Mouse (Mus musculus): ENCODE results near the gene Abt1.

Abt1 gene

DNA sequence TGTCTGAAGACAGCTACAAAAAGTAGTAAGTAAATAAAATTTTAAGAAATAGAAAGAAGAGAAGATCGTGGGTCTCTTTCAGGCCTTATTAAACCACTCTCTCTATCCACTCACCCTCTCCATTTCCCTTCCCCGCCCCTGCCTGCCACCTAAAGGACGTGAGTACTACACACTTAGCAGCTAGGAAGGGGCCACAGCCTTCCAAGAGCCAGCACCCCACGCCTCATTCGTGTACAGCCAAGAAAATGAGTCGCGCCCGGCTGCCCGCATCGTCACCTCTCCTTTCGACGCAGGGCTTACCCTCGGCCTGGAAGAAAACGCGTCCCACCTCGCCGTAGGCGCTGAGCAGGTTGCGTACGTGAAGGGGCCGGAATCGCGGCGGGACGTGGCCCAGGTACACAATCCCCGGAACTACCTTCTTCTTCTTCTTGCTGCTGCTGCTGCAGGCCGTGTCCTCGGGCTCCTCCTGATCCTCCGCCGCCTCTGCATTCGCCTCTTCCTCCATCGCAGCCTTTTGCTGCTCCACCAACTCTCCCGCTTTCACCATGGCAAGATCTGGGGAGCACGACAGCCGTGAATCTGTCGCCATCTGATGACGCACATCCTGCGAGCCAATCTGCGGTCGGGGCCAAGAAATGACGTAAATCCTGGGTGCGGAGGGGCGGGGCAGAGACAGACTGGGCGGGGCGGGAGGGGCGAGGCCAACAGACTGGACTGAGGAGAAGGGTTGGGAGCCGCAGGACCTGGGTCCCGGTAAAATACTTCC is at the start of gene Abt1:
Gene Abt1, minus strand, starts transcription at position 581 of the 766 bp plus-strand sequence.
- peak; percentile 93 for DNase-seq

DNA sequence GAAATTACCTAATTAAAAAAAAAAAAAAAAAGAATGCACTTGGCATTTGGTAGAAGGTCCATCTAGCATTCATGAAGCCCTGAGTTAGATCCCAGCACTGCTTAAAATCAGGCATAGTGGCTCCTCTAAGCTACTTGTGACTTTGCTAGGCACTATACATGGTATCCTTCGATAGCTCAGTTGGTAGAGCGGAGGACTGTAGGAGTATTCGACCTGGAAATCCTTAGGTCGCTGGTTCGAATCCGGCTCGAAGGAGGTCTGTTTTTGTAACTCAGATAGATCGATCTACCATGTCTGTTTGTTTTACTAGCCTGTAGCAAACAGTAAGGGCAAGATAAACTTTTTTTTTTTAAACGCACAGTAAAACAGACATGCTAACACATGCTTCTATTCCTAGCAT is 43.2 kb upstream of the Abt1 start:
- DNase-seq: peak; percentile 71

DNA sequence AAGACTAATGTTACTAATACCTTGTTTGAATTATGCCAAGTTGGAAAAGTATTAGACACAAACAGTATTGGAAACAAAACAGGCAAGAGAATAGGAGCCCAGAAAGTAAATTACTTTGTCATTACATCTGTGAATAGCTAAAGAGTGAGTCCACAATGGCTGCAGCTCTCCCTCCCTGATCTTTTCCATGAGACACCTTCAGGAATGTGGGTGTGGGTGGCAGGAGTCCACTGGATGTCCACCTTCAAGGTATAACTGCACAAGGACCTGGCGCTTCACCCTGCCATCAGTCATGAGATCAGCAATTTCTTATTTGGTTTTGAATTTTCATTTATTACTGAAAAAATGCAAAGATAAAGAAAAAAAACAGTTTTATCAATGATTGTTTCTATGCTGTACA is 42.6 kb upstream of the Abt1 start:
- no peak for DNase-seq

DNA sequence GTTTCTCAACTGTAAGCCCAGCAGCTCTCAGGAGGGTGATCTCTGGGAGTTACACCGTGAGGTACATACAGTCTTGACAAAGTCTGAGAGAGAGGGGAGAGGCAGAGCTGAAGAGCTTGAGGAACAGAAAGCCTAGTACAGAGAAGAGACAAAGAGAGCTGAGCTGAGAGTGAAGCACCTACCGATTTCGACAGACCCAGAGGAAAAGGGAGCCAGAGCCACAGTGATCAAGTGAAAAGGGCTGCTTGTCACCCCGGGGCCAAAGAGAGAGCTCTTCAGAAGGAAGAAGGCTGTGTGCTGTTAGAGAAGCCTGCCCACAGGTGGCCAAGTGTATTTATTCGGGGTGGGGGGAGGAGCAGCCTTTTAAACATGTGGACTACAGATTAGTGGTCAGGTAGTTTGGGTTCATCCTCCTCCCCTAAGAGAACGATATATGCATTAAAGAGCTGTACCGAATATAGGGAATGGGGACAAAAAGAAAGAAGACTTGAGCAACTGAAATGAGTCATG is 42.0 kb upstream of the Abt1 start, which contains the start of gene Btn1a1:
Gene Btn1a1, minus strand, starts transcription at position 302 of the 510 bp plus-strand sequence.
- no peak for DNase-seq

DNA sequence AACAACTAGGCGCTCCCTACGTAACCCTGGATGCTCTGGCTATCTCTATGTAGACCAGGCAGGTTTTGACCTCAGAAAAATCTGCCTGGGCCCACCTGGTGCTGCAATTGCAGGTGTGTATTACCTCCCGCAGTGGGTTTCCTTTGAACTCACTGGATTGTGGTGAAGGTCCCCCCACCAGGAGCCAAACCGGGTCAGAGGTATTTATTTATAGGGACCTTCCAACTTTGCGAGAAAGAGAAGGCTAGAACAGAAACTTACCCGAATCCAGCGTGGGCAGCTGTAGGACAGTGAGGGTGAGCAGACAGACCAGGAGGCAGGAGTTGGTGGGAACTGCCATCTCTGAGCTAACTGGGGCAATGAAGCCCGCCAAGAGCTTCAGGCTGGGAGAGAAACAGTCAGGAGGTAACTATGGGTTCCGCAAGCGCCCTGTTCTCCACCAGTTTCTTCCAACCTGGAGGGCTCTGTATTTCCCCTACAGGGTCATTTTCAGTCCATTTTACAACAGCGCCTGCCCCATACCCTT is 41.2 kb upstream of the Abt1 start:
- DNase-seq: no peak

DNA sequence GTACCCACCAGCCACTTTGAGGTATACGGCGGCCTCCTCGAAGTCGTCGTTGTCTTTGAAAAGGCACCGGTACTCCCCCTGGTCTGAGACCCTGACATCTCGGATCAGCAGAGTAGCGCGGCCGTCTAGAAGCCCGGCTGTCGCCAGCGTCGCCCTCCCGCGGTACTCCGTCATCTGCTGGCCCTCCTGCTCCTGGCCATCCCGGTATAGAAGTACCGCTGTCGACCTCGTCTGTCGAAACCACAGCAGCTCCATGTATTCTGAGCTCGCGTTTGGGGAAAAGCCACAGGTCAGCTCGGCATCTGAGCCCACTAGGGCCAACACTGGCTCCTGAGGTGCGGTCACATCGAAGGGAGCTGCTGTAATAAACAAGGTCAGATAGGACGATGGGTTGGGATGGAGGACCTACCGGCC is 40.6 kb upstream of the Abt1 start:
- peak; percentile 54 for DNase-seq

DNA sequence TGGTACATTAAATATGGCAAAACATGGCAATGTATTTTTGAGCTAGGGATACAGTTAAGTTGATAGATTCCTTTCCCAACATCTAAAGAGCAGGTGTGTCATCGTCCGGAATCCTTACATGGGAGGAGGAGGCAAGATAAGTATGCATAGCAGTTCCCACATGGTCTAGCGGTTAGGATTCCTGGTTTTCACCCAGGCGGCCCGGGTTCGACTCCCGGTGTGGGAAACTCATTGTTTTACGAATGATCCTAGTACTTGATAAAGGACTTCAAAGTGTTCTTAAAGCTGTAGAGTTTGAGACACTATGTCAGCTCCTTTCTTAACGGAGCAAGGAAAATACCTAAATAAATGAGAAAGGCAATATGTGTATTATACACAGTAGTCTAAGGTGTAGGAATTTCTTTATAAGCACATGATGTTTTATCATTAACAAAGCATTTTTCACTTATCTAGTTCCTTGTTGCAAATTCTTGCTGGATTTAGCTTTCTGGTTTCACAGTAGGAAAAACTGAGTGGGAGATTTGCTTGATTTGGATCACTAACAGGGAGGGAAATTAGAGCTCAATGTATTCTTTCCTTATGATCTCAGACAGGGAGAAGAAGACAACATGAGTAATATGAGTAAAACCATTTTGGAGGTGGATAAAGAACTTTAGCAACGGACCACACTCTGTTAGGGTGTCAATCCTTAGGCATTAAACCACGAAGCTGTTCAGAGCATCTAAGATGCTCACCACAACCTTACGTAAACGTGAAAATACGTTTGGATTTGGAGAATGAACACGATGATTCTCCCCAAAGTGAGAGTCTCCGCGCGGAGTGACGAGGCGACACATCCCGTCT is 39.9 kb upstream of the Abt1 start:
- DNase-seq: peak; percentile 91

DNA sequence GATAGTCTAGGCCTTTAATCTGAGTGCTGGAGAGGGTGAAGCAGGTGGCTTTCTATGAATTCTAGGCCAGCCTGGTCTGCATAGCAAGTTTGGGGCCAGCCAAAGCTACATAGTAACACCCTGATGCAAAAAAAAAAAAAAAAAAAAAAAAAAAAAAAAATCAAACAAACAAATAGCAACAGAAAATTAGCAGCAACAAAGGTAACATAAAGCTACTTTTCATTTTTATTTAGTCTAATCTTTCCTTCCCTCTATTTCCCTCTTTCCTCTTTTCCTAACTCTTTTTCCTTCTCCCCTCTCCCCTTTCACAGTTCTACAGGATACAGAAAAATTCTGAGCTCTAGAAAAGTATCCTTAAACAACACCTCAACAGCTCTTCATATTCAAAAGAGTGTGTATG is 39.0 kb upstream of the Abt1 start:
- DNase-seq: no peak

DNA sequence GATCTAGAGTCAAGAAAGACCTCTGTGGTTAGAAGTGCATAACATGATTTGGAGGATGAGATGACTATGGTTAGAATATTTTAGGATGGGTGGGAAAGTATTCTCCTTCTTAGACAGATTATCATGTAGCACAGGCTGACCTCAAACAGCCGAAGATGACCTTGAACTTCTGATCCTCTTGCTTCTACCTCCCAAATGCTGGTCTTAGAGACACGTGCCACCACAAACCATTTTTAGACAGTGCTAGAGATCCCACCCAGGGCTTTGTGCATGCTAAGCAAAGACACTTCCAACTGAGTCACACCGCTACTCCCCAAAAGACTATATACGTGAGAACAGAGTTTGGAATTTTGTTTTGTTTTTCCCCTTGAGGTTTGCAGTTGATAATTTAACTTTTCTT is 38.4 kb upstream of the Abt1 start:
- DNase-seq: no peak

DNA sequence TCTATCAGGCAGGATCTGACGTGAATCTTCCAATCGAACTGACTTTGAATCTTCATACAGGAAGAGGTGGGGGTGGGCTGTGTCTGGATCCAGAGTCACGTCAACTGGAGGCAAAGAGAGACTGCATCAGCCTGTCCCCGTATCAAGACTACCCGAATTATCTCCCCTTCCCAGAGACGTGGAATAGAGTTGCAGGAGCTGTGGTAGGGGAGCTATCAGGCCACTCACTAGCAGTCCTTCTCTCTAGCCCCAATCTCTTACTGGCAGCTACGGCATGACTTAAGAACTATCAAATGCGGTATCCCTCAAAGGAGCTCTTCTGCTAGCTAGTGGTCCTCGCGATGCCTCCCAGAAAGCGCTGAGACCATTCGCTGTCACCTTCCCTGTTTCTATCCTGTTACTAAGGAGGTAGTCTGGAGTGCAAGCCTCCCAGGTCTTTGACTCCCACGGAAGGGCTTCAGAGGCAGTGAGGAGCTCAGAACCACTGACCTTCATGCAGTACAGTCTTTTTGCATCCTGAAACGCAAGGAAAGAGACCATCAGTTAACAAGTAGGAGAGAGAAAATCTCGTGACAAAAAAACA is 35.7 kb upstream of the Abt1 start:
- no peak for DNase-seq

DNA sequence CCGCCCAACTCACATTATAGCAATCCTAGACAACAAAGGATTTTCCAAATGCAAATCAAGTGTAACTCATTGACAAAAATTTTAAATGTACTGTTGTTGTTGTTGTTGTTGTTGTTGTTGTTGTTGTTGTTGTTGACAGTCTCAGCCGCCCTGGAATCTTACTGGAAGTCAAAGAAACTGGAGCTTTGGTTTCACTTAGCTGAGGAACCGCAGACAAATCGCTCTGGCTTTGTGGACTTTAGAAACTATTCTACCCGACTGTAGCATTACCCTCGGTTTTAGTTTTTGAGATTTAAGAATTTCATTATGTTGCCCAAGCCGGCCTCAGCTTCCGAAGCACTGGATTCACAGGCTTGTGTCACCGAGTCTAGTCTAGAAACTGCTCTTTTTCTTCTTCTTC is 30.3 kb upstream of the Abt1 start:
- DNase-seq: no peak

DNA sequence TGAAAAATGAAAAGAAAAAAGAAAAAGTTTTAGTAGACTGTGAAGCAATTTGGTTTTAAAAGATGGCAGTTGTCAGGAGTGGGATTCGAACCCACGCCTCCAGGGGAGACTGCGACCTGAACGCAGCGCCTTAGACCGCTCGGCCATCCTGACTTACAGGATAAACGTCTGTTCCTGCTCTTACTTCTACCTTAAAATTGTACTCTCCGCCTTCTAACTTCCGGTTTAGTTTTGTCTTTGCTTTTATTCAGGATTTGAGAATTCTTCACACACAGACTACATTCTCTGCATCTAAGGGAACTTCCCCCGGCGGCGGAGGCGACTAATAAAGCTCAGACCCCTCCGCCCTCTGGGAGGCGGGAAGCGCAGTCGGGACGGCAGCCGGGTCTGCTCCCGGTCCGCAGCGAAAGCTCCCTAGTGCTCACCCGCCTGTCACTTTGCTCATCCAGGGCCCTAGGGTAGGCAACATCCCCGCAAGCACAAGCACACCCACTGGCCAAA is 29.7 kb upstream of the Abt1 start:
- peak; percentile 88 for DNase-seq

DNA sequence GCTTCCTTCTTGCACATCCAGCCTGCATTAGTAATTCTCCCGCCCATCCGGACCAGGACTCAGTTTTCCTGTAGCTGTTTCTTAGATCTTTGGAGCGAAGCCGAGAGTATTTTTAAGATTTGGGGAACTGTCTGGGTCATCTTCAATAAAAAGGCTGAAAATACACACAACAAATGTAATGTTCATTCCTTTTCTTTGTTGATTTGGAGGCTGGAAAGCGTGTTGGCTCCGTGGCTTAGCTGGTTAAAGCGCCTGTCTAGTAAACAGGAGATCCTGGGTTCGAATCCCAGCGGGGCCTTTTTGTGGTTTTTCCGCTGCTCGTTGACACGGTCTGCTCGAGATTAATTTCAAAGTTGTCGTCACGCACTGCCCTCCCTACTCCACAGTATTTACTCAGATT is 26.7 kb upstream of the Abt1 start:
- peak; percentile 96 for DNase-seq

DNA sequence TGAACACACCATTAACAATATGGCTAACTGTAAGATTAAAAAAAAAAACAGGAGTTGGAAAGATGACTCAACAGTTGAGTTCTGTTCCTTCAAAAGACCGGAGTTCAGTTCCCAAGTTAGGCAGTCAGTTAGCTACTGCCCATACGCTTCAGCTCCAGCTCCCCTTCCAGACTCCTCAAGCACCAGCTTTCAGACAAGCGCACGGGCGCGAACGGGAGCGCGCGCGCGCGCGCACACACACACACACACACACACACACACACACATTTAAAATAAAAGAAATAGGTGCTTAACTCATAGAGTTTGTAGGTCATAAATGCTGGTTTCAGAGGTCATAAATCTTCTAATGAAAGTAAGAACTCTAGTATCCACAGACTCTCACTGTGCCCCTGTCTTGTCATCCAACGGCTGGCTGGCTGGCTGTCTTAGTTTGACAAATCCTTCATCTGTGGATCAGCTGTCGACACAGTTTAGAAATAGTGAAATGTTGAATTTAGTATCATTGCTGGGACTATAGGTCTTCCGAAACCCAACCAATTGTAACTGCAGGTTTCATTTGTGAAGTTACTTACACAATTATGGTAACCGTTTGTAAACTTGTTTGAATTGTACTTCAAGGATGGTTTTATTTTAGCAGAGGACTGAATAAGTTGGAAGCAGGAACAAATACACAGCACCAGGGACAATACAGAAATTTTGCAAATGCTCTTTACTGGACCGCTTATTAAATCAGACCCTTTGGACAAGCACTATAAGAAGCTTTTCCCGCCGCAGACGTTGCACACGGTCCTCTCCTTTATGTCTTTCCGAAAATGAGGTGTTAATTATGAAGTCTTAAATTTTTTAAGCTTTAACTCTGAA is 25.8 kb upstream of the Abt1 start:
- DNase-seq: peak; percentile 76

DNA sequence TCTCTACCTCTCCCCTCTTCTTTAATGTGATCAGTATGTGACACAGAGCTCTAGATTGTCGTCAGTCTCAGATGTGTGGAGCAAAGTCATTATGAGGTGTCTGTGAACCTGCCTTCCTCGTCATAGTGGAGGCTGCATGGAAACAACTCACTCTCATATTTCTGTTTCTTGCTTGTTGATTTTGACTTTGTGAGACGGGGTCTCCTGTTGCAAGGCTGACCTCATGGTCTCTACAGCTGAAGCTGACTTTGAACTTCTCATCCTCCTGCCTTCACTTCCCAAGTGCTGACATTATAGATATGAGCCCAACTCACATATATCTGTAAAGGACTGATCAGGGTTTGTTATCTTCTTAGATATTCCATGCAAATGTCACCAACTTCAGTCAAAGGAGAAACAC is 25.1 kb upstream of the Abt1 start:
- peak; percentile 34 for DNase-seq

DNA sequence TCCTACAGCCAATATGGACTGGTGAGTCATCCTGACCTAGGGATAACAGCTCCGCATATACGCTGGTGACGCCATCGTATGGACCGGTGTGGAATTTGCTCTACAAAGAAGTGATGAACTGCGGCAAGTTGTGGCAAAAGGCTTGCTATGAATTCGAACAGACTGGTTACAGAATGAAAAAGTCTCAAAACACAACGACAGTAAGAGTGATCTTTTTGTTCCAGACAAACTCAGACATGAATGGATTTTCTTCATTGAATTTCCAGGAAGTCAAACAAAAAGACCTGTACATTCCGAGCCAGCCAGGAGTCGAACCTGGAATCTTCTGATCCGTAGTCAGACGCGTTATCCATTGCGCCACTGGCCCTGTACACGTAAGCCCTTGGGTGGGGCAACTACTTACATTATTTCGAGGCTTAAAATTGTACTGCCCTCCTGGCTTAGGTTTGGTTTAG is 22.9 kb upstream of the Abt1 start:
- DNase-seq: peak; percentile 95

DNA sequence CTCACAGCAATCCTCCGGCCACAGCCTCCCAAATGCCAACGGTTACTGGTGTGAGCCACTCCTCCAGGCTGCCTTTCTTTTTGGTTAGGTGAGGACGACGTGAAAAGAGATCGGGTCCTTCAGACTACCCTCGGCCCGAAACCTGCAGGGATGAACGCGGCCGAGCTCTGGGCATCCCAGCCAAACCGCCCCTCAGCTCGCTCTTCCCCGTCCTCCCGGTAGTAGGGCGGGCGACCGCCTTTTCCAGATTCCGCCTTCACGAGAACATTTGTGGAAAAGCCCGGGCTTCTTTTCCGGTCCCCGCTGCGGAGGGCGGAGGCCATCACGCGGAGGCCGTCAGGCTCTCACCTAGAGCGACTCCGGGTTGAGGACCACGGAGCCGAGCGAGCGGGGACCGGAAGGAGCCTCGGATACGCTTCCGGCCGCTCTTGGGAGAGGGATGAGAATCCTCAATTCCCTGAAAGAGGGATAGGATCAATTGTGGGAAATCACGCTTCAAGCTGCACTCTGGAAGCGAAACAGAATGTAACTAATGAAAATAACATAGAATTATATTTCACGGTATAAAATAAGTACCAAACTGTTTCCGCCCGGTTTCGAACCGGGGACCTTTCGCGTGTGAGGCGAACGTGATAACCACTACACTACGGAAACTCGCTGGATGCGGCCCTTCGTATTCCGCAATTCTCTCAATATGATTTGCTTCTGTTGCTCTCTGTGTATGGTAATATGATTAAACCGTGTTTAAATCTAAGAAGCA is 22.1 kb upstream of the Abt1 start:
- DNase-seq: peak; percentile 96

DNA sequence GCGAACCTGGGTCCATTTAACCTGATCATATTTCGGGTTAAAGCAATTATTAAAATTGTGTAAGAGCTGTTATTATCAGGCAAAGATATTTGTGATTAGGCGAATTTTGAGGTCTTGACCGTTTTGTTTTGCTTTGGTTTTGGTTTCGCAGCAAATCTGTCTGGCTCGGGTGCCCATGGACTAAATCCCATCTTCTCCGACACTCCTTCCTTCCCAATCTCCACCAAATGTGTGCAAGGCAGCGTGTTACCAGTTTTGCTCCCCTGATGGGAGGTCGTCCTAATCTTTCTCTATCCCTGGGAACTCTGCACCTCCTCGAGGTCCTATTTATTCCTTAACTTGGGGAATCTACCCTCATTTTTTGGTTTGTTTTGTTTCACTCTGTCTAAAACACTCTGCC is 21.5 kb upstream of the Abt1 start:
- no peak for DNase-seq

DNA sequence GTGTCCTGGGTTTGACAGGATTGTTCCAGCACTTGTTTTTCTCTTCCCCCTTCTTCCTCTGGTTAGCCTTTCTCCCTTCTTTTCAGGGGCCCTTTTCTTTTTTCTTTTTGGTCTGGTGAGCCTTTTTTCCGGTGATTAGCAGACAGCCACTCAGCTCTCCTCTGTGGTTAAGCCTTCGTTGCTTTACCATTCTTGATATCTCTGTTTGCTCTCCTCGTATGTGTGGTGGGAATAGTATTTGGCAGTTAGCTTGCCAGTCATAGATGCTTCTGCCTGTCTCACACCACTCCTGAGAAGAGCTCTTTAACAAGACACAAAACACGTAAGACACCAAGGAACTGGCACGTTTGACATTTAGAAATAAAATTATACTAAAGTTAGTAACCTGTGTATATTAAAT is 20.8 kb upstream of the Abt1 start:
- DNase-seq: no peak

DNA sequence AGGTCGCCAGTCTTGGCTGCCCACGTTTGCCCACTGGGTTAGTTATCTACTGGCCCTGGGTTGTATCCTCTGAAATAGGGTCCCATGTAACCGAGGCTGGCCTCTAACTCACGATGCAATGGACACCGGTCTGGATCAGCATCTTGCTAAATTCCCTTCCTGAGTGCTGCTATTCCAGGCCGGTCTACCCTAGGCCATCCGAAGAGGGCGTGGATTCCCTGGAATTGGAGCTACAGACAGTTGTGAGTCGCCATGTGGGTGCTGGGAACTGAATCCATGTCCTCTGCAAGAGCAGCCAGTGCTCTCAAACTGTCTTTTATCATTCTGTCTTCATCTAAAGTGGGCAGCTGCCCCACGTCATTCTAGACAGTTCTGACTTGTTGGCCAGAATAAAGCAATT is 16.2 kb upstream of the Abt1 start:
- DNase-seq: no peak

DNA sequence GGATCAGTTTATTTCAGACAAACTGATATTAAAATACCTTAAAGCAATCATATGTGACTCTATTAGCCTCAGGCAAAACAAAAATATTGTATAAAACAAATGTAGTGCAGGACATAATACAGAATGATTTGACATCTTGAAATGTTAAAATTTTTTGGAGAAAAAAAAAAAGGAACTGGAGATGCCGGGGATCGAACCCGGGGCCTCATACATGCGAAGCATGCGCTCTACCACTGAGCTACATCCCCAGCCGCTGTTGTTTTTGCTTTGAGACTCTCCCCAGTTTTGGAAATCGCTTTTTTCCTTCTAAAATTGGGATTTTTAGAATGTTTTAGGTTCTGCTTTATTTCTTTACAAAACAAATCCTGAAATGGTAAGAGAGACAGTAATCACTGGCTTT is 14.9 kb upstream of the Abt1 start:
- DNase-seq: peak; percentile 74

Data from cerebellum, adult 9-10 months (tissue).